9 mouse cellular contexts compared by ENCODE assay signal in the genomic region with DNA sequence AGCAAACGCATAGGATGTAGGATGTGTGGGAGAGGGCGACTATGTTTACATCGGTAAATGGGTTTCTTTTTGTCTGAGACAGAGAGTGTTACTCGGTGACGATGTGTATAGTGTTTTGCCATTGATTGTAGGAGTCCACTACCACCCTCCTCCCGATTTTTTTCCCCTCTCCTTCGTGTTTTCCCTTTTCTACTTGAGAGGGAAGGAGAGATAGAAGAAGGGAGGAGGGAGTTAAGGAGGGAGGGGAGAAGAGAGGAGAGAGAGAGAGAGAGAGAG.
DNase-seq lines count a peak whose midpoint lies in the region; ATAC-seq lines count a peak whose summit lies in the region.
"Had no signal": no experiment of that assay in that cellular context is flagged by ENCODE, and none has a peak within 500 bp of the region (broad histone marks: within the 10 kb centered on the region; RNA-seq: fewer than 3 reads in every experiment).

No protein-coding gene starts in this region.

- peak overlapping the region; percentile 66 for H3K4me2 ChIP-seq in heart, embryonic 15.5 days
- peak overlapping the region; percentile 46 for H3K4me2 ChIP-seq in hindbrain, embryonic 11.5 days (replicated peaks; ENCODE audit: low read depth, low read length)
- peak overlapping the region; percentile 96 for H3K4me2 ChIP-seq in midbrain, embryonic 13.5 days (replicated peaks)

- intact Hi-C loops in heart, postnatal 10 days (cut with DNase I), result no loop called here

- peaks cover 59% of the 10 kb centered on the region for H3K27me3 ChIP-seq in heart, embryonic 15.5 days
- H3K27me3 ChIP-seq in embryonic facial prominence, embryonic 10.5 days (replicated peaks; ENCODE audit: low read depth, poor library complexity, severe bottlenecking), result peaks cover 79% of the 10 kb centered on the region
- peaks cover 19% of the 10 kb centered on the region for H3K27me3 ChIP-seq in hindbrain, embryonic 11.5 days (ENCODE audit: control insufficient read depth, insufficient read depth, low read length)
- H3K27me3 ChIP-seq in midbrain, embryonic 13.5 days, result peaks cover 35% of the 10 kb centered on the region

- H3K9ac ChIP-seq in heart, embryonic 15.5 days, result no peak overlapping the region
- peak overlapping the region; percentile 57 for H3K9ac ChIP-seq in hindbrain, embryonic 11.5 days (ENCODE audit: low read depth, low read length)
- peak overlapping the region; percentile 80 for H3K9ac ChIP-seq in midbrain, embryonic 13.5 days (replicated peaks)

- H3K27ac ChIP-seq in heart, embryonic 15.5 days, result no peak overlapping the region
- H3K27ac ChIP-seq in embryonic facial prominence, embryonic 10.5 days (replicated peaks), result peak overlapping the region; percentile 19; the same call in 1 of the 2 replicates
- H3K27ac ChIP-seq in hindbrain, embryonic 11.5 days (ENCODE audit: low read depth, low read length), result peak overlapping the region; percentile 80
- H3K27ac ChIP-seq in midbrain, embryonic 13.5 days, result peak overlapping the region; percentile 94

- H3K9me3 ChIP-seq in heart, embryonic 15.5 days (replicated peaks), result no peaks in the 10 kb centered on the region
- no peaks in the 10 kb centered on the region for H3K9me3 ChIP-seq in embryonic facial prominence, embryonic 10.5 days
- no peaks in the 10 kb centered on the region for H3K9me3 ChIP-seq in hindbrain, embryonic 11.5 days (ENCODE audit: control insufficient read depth, low read length)
- H3K9me3 ChIP-seq in midbrain, embryonic 13.5 days, result no peaks in the 10 kb centered on the region

- no peak for DNase-seq in heart, postnatal 10 days
- no peak for DNase-seq in embryonic facial prominence, embryonic 10.5 days (ENCODE audit: low spot score)
- DNase-seq in hindbrain, embryonic 11.5 days (ENCODE audit: low spot score), result no peak
- no peak for DNase-seq in thymus, postnatal 25 days
- no peak for DNase-seq in adrenal gland, postnatal 36 days
- no peak for DNase-seq in kidney, adult 9 months

- H3K4me3 ChIP-seq in heart, embryonic 15.5 days, result peak overlapping the region; percentile 37
- H3K4me3 ChIP-seq in embryonic facial prominence, embryonic 10.5 days, result peak overlapping the region; percentile 51
- peak overlapping the region; percentile 42 for H3K4me3 ChIP-seq in hindbrain, embryonic 11.5 days (ENCODE audit: low read depth, low read length)
- peak overlapping the region; percentile 59 for H3K4me3 ChIP-seq in midbrain, embryonic 13.5 days (replicated peaks)

- 2% methylated on average over 7 of the region's 7 CpGs for WGBS in heart, embryonic 15.5 days
- WGBS in embryonic facial prominence, embryonic 10.5 days, result 4% methylated on average over 7 of the region's 7 CpGs
- 2% methylated on average over 7 of the region's 7 CpGs for WGBS in hindbrain, embryonic 11.5 days
- WGBS in midbrain, embryonic 13.5 days, result 2% methylated on average over 7 of the region's 7 CpGs

- peaks cover 32% of the 10 kb centered on the region for H3K4me1 ChIP-seq in heart, embryonic 15.5 days (replicated peaks)
- H3K4me1 ChIP-seq in embryonic facial prominence, embryonic 10.5 days, result peaks cover 42% of the 10 kb centered on the region
- 0 out of 2 replicates have a peak, but pooled peaks cover 2% of the 10 kb centered on the region for H3K4me1 ChIP-seq in hindbrain, embryonic 11.5 days (replicated peaks; ENCODE audit: control insufficient read depth, insufficient read depth, low read length)
- peaks cover 29% of the 10 kb centered on the region for H3K4me1 ChIP-seq in midbrain, embryonic 13.5 days (replicated peaks)

- no peak for ATAC-seq in heart, embryonic 15.5 days (replicated peaks; ENCODE audit: insufficient number of reproducible peaks, insufficient read depth, low FRiP score, low read depth)
- no peak for ATAC-seq in hindbrain, embryonic 11.5 days (ENCODE audit: low FRiP score)
- ATAC-seq in midbrain, embryonic 13.5 days, result peak; percentile 16; the same call in 1 of the 2 replicates
- ATAC-seq: inflammation-experienced regulatory T-cells, adult 6 months had no signal

- H3K36me3 ChIP-seq in heart, embryonic 15.5 days, result no peaks in the 10 kb centered on the region
- no peaks in the 10 kb centered on the region for H3K36me3 ChIP-seq in embryonic facial prominence, embryonic 10.5 days (replicated peaks)
- H3K36me3 ChIP-seq in hindbrain, embryonic 11.5 days (ENCODE audit: control insufficient read depth, insufficient read depth, low read length), result no peaks in the 10 kb centered on the region
- H3K36me3 ChIP-seq in midbrain, embryonic 13.5 days, result no peaks in the 10 kb centered on the region

Comparison
In these comparisons a context has a peak if more than half of its experiments do, and no peak if none do; other contexts are left out.
1. H3K4me2 ChIP-seq: peak in every context shown above with its lines; median percentile 96 in midbrain, embryonic 13.5 days; 66 in heart, embryonic 15.5 days; 46 in hindbrain, embryonic 11.5 days.